Mouse (Mus musculus) thymus, postnatal 10 days (tissue): Measurements from ENCODE around the gene Lsm4.

ENCODE experiments used
- DNase-seq, 2 experiments: peaks; one replicate each; pipeline ENCODE4 v3.0.0; 2021; ENCODE audit warnings: low spot score in 2 of 2

Lsm4 gene

DNA sequence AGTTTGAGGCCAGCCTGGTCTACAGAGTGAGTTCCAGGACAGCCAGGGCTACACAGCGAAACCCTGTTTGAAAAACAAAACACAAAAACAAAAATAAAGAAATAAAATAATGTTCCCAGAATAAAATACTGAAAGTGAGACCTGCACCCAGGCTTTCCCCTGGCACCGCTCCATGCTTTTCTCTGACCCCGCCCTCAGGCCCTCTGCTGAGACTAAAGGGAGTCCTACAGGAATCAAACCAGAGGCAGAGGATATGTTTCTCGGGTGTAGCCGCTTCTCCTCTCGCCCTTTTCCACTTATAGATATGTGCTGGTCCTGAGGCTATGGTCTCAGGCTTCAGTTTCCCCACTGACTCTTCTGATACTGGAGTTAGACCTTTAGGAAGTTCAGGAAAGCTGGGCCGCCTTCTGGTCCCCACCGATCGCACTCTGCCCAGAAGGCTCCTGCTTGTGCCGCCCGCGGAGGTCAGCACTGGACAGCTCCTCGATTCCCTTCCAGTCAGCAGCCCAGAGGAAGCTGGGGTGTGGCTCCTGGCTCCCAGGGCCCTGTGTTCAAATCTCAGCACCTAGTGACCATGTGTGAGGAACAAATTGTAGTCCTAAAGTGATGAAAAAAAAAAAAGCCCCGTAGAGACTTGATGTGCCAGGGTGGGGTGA, 52.9 kb downstream of the Lsm4 start:
- DNase-seq: no peak

DNA sequence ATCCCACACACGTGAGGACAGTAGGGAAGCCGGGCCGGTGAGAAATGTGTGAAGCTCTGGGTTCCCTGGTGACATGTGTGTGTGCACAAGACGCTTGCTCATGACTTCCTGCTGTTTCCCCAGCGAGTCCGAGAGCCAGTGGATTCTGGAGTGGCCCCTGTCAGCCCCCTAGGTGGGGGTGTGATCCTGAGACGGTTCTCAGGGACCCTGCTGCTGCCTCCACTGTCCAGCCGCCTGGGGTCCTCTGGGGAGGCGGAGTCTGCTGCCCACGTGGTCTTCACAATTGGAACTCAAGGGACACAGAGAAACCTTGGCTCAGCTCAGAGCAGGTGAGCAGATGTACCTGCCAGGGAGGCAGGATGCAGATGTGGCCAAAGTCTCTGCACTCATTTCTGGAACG, 53.7 kb downstream of the Lsm4 start:
- no peak for DNase-seq
